Mouse (Mus musculus) midbrain, embryonic 15.5 days (tissue): Measurements from ENCODE around the gene Olfr1231. TPM values are rescaled to one million over a fixed set of nuclear protein-coding genes. Genes with fewer than 3 reads are reported as not detected.

Source experiments
- ATAC-seq: fragments of 200-750 bp; cut with Nextera tagmentation; replicated peaks from 2 replicates; pipeline ENCODE4 v1.8.0; 2017; ENCODE audit warnings: moderate TSS enrichment
- H3K27ac ChIP-seq: fragments of 300-500 bp; sonication (generic); 2 replicates; pipeline ENCODE4 v1.5.1; 2015; ENCODE audit warnings: mild to moderate bottlenecking, inconsistent platforms
- H3K27me3 ChIP-seq: fragments of 300-500 bp; sonication (generic); replicated peaks from 2 replicates; pipeline ENCODE4 v1.6.1; 2015; ENCODE audit warnings: inconsistent platforms
- H3K36me3 ChIP-seq: fragments of 300-500 bp; sonication (generic); replicated peaks from 2 replicates; pipeline ENCODE4 v1.6.1; 2015; ENCODE audit warnings: inconsistent platforms
- H3K4me1 ChIP-seq: fragments of 300-500 bp; sonication (generic); 2 replicates; pipeline ENCODE4 v1.6.1; 2015; ENCODE audit warnings: inconsistent platforms
- H3K4me2 ChIP-seq: fragments of 300-500 bp; sonication (generic); 2 replicates; pipeline ENCODE4 v1.6.1; 2015; ENCODE audit warnings: inconsistent platforms, mild to moderate bottlenecking, moderate library complexity
- H3K4me3 ChIP-seq: fragments of 300-500 bp; sonication (generic); 2 replicates; pipeline ENCODE4 v1.5.1; 2015; ENCODE audit warnings: mild to moderate bottlenecking, inconsistent platforms
- H3K9ac ChIP-seq: fragments of 300-500 bp; sonication (generic); 2 replicates; pipeline ENCODE4 v1.6.1; 2015; ENCODE audit warnings: mild to moderate bottlenecking, inconsistent platforms
- H3K9me3 ChIP-seq: fragments of 300-500 bp; sonication (generic); 2 replicates; pipeline ENCODE4 v1.6.1; 2016; ENCODE audit warnings: inconsistent platforms
- WGBS: fragments of 180-500 bp; shearing (Covaris S2); methylation state at CpG from one replicate; pipeline ENCODE4 v1.1.7; 2015; ENCODE audit warnings: mixed read lengths; 5-methylcytosine and 5-hydroxymethylcytosine counted together
- polyA plus RNA-seq: library from polyadenylated mRNA; unstranded; fragments of >200 nt; fragmentation: Nextera tagmentation; extraction: Ambion mirVana; gene quantifications from 2 replicates; pipeline ENCODE4 v1.2.1, GENCODE M21; 2015

Olfr1231 gene
- polyA plus RNA-seq = not detected in 2 replicates

DNA sequence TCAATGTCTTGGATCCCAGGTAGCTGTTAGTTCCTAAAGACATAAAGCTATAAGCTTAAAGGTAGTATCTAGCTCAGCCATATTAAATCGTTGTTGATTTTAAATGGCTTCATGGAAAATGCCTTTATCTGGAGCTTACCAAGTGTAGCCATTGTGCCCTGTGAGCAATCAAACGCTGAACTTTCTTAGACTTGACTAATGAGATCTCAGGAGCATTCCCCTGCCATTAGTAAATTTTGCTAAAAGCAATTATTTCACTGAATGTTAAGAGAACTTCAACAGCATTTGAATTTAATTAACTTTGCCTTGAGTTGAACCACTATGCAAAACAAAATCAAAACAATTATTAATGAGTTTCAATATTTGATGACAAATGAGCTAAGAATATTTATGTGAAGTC lies at the start of gene Olfr1231:
Gene Olfr1231 (minus strand): TSS at position 101 of the 400 bp plus-strand sequence.
- H3K9ac ChIP-seq = no peak within 1 kb of the TSS
- no peaks in the 10 kb centered on the region for H3K9me3 ChIP-seq
- H3K27ac ChIP-seq = no peak within 1 kb of the TSS
- no peak within 1 kb of the TSS for H3K4me3 ChIP-seq
- no peaks in the 10 kb centered on the region for H3K36me3 ChIP-seq
- H3K4me1 ChIP-seq = no peaks in the 10 kb centered on the region
- no peak within 1 kb of the TSS for H3K4me2 ChIP-seq
- no peak for ATAC-seq
- 62% methylated on average over 2 of the region's 2 CpGs for WGBS
- H3K27me3 ChIP-seq = no peaks in the 10 kb centered on the region

DNA sequence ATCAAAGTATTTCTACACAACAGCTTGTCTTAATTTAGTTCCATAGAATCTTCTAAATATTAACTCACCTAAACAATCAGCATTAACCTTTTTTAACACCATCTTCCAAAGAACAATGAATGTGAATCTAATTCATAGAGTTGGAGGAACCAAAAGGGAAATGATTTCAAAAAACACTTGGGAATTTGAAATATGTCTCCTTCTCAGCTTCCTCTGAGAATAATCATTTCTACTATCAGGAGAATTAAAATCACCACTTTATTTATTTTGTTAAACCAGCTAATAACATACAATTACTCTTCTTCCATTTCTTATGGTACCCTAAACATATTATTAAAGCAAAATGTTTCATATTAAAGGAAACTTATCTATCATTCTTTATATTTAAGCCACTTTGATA lies 35.4 kb upstream of the Olfr1231 start, which contains the start of gene Olfr1233:
Gene Olfr1233 (minus strand): TSS at position 101 of the 400 bp plus-strand sequence.
- Histone ChIP-seq H3K36me3 (no peaks in the 10 kb centered on the region), H3K9me3 (no peaks in the 10 kb centered on the region), H3K4me2 (no peak within 1 kb of the TSS), H3K9ac (no peak within 1 kb of the TSS), H3K27me3 (no peaks in the 10 kb centered on the region), H3K27ac (no peak within 1 kb of the TSS), H3K4me3 (no peak within 1 kb of the TSS), H3K4me1 (no peaks in the 10 kb centered on the region)
- no peak for ATAC-seq

DNA sequence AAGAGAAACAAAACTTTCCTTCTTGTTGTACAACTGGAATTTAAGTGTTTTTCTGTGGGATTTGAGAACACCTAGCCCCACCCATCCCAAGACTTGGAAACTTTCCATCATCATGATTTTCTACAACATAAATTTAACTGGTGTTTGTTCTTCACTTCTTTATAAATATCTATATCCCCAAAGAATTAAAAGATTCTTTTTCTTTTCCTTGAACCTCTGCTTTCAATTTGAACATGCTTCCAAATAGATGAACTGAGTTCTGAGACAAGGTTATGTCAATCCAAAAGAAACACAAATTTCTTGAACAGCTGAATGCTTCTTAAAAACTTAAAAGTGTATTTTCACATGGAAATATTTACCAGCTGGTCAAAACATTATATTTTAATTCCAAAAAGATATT lies 22.7 kb upstream of the Olfr1231 start, which contains the start of gene Olfr1232:
Gene Olfr1232 (minus strand): TSS at position 101 of the 400 bp plus-strand sequence.
- Histone ChIP-seq H3K36me3 (no peaks in the 10 kb centered on the region), H3K27me3 (no peaks in the 10 kb centered on the region), H3K4me2 (no peak within 1 kb of the TSS), H3K9me3 (no peaks in the 10 kb centered on the region), H3K9ac (no peak within 1 kb of the TSS), H3K4me1 (no peaks in the 10 kb centered on the region), H3K4me3 (no peak within 1 kb of the TSS), H3K27ac (no peak within 1 kb of the TSS)
- no peak for ATAC-seq

DNA sequence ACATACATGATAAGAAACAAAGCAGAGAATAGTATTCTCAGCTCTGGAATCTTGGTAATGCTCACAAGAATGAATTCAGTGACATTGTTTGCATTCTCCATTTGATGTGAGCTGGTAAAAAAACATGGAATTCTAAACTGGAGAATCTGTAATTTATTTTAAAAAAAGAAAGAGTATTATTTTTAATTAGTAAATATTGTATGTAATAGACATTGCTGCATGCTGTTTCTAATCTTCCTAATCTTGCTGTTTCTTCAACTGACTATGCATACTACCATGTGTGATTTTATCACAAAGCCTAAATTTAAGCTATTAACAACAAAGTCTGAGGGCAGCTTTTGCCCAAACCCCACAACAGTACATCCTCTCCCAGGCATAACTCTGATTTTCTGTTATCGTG lies 9.7 kb downstream of the Olfr1231 start, which contains the start of gene Olfr1230:
Gene Olfr1230 (minus strand): TSS at position 101 of the 400 bp plus-strand sequence.
- no peak within 1 kb of the TSS for H3K27ac ChIP-seq
- no peak for ATAC-seq
- H3K27me3 ChIP-seq = no peaks in the 10 kb centered on the region
- no peaks in the 10 kb centered on the region for H3K9me3 ChIP-seq
- WGBS = 88% methylated on average over 1 of the region's 1 CpGs
- no peak within 1 kb of the TSS for H3K9ac ChIP-seq
- H3K4me3 ChIP-seq = no peak within 1 kb of the TSS
- H3K4me2 ChIP-seq = no peak within 1 kb of the TSS
- no peaks in the 10 kb centered on the region for H3K36me3 ChIP-seq
- no peaks in the 10 kb centered on the region for H3K4me1 ChIP-seq

DNA sequence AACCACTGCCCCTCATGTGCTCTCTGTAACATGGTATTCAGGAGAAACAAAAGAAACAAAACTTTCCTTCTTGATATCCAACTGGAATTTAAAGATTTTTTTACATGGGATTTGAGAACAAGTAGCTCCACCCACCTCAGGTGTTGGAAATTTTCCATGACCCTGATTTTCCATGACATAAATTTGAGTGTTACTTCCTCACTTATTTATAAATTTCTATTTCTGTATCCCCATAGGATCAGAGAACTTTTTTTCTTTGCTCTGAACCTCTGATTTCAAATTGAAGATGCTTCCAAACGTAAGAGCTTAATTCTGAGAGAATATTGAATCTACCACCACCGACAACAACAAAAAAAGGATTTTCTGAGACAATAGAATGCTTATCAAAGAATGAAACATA lies 19.0 kb downstream of the Olfr1231 start, which contains the start of gene Olfr1229:
Gene Olfr1229 (minus strand): TSS at position 101 of the 400 bp plus-strand sequence.
- H3K9ac ChIP-seq = no peak within 1 kb of the TSS
- H3K36me3 ChIP-seq = no peaks in the 10 kb centered on the region
- no peak within 1 kb of the TSS for H3K27ac ChIP-seq
- WGBS = 82% methylated on average over 2 of the region's 2 CpGs
- no peaks in the 10 kb centered on the region for H3K4me1 ChIP-seq
- H3K4me3 ChIP-seq = no peak within 1 kb of the TSS
- ATAC-seq = no peak
- no peak within 1 kb of the TSS for H3K4me2 ChIP-seq
- no peaks in the 10 kb centered on the region for H3K9me3 ChIP-seq
- H3K27me3 ChIP-seq = no peaks in the 10 kb centered on the region

DNA sequence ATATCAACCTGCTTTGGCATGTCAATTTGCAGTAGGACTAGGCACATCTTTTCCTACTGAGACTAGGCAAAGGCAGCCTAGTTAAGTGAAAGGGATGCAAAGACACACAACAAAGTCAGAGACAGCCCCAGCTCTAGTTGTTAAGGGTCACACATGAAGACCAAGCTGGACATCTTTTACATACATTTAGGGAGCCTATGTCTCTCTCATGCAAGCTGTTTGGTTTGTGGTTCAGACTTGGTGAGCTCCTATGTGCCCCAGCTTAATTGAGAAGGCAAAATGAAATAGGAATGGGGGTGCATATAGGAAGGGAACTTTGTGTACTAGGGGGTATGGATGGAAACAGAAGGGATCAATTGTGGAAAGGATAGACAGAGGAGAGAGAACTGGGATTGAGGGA lies 52.9 kb downstream of the Olfr1231 start, which contains the start of gene Olfr1228:
Gene Olfr1228 (minus strand): TSS at position 101 of the 400 bp plus-strand sequence.
- Histone ChIP-seq H3K4me3 (no peak within 1 kb of the TSS), H3K4me1 (no peaks in the 10 kb centered on the region), H3K27ac (no peak within 1 kb of the TSS), H3K9ac (no peak within 1 kb of the TSS), H3K36me3 (no peaks in the 10 kb centered on the region), H3K4me2 (no peak within 1 kb of the TSS), H3K9me3 (no peaks in the 10 kb centered on the region), H3K27me3 (no peaks in the 10 kb centered on the region)
- ATAC-seq = no peak

Other genes starting within 250 kb of the Olfr1231 start
- gene Olfr1218, start 245.9 kb downstream of the Olfr1231 start, polyA plus RNA-seq = not detected in 2 replicates
- not detected in 2 replicates for gene Olfr1219, start 223.6 kb downstream of the Olfr1231 start, polyA plus RNA-seq
- not detected in 2 replicates for gene Olfr1220, start 200.2 kb downstream of the Olfr1231 start, polyA plus RNA-seq
- not detected in 2 replicates for gene Olfr1221, start 189.8 kb downstream of the Olfr1231 start, polyA plus RNA-seq
- not detected in 2 replicates for gene Olfr1222, start 174.0 kb downstream of the Olfr1231 start, polyA plus RNA-seq
- not detected in 2 replicates for gene Olfr1223, start 155.5 kb downstream of the Olfr1231 start, polyA plus RNA-seq
- not detected in 2 replicates for gene Olfr1224-ps1, start 143.0 kb downstream of the Olfr1231 start, polyA plus RNA-seq
- gene Olfr1225, start 132.4 kb downstream of the Olfr1231 start, polyA plus RNA-seq = not detected in 2 replicates
- gene Olfr1226, start 107.0 kb downstream of the Olfr1231 start, polyA plus RNA-seq = not detected in 2 replicates
- gene Olfr1228, start 53.0 kb downstream of the Olfr1231 start, polyA plus RNA-seq = not detected in 2 replicates
- gene Olfr1229, start 19.1 kb downstream of the Olfr1231 start, polyA plus RNA-seq = not detected in 2 replicates
- not detected in 2 replicates for gene Olfr1230, start 9.8 kb downstream of the Olfr1231 start, polyA plus RNA-seq
- not detected in 2 replicates for gene Olfr1232, start 22.6 kb upstream of the Olfr1231 start, polyA plus RNA-seq
- gene Olfr1233, start 35.3 kb upstream of the Olfr1231 start, polyA plus RNA-seq = not detected in 2 replicates
- not detected in 2 replicates for gene Olfr1234, start 57.8 kb upstream of the Olfr1231 start, polyA plus RNA-seq
- gene Olfr1238, start 102.6 kb upstream of the Olfr1231 start, polyA plus RNA-seq = not detected in 2 replicates
- not detected in 2 replicates for gene Olfr1239, start 113.3 kb upstream of the Olfr1231 start, polyA plus RNA-seq
- not detected in 2 replicates for gene Olfr1240, start 135.9 kb upstream of the Olfr1231 start, polyA plus RNA-seq
- gene Olfr1241, start 180.1 kb upstream of the Olfr1231 start, polyA plus RNA-seq = not detected in 2 replicates
- not detected in 2 replicates for gene Olfr1242, start 191.3 kb upstream of the Olfr1231 start, polyA plus RNA-seq
- gene Olfr1243, start 224.4 kb upstream of the Olfr1231 start, polyA plus RNA-seq = not detected in 2 replicates